ENCODE assay signal across 16 mouse cellular contexts in the genomic region with DNA sequence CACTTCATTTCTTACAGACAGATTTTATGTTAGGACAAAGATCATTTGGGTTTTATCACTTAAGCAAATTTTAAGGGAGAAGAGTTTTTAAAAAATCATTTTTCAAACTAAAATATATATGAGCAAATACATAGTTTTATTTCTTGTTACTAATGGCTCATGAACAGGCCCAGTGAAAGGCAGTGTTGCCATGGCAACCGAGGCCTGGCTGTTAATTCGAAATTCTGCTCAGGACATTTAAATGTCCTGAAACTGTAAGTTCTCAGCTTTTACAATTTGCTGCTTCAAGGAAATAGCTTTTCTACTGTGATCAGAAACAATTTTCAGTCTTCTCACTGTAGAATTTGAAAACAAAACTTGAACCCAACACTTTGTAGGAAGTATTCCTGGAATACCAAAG. TPM values are rescaled to one million over a fixed set of nuclear protein-coding genes. Genes with fewer than 3 reads are reported as not detected.
A peak's percentile ranks its signal among the peaks of the same experiment; 100 is the strongest.
DNase-seq lines count a peak whose midpoint lies in the region; ATAC-seq and TF ChIP-seq lines count a peak whose summit lies in the region.
"Had no signal": no experiment of that assay in that cellular context is flagged by ENCODE, and none has a peak within 500 bp of the region (broad histone marks: within the 10 kb centered on the region; RNA-seq: fewer than 3 reads in every experiment).

No protein-coding gene starts in this region.

- H3K4me1 ChIP-seq in embryonic facial prominence, embryonic 11.5 days (ENCODE audit: control insufficient read depth, insufficient read depth, low read length) = no peaks in the 10 kb centered on the region
- no peaks in the 10 kb centered on the region for H3K4me1 ChIP-seq in embryonic facial prominence, embryonic 10.5 days
- no peaks in the 10 kb centered on the region for H3K4me1 ChIP-seq in limb, embryonic 14.5 days (ENCODE audit: control insufficient read depth, insufficient read depth, low read length)
- H3K4me1 ChIP-seq in limb, embryonic 10.5 days = no peaks in the 10 kb centered on the region
- no peaks in the 10 kb centered on the region for H3K4me1 ChIP-seq in embryonic facial prominence, embryonic 14.5 days (ENCODE audit: control insufficient read depth, insufficient read depth, low read length)
- H3K4me1 ChIP-seq: embryonic facial prominence, embryonic 15.5 days had no signal

- whole genome bisulfite sequencing in embryonic facial prominence, embryonic 11.5 days = 80% methylated on average over 2 of the region's 2 CpGs
- 84% methylated on average over 2 of the region's 2 CpGs for WGBS in embryonic facial prominence, embryonic 10.5 days
- WGBS in limb, embryonic 14.5 days = 53% methylated on average over 2 of the region's 2 CpGs
- WGBS in limb, embryonic 10.5 days = 88% methylated on average over 2 of the region's 2 CpGs
- WGBS in embryonic facial prominence, embryonic 14.5 days = 69% methylated on average over 2 of the region's 2 CpGs

- no peaks in the 10 kb centered on the region; the same call in 1 of the 2 replicates for H3K36me3 ChIP-seq in embryonic facial prominence, embryonic 11.5 days (replicated peaks; ENCODE audit: control insufficient read depth, insufficient read depth, low read depth, low read length)
- H3K36me3 ChIP-seq in embryonic facial prominence, embryonic 10.5 days (replicated peaks) = peaks cover 56% of the 10 kb centered on the region
- no peaks in the 10 kb centered on the region; the same call in 1 of the 2 replicates for H3K36me3 ChIP-seq in limb, embryonic 14.5 days (ENCODE audit: control insufficient read depth, insufficient read depth, low read length)
- H3K36me3 ChIP-seq in limb, embryonic 10.5 days = peaks cover 53% of the 10 kb centered on the region
- H3K36me3 ChIP-seq in embryonic facial prominence, embryonic 14.5 days (ENCODE audit: control insufficient read depth, insufficient read depth, low read length) = peaks cover 18% of the 10 kb centered on the region; the same call in 1 of the 2 replicates

- no peak overlapping the region for H3K4me3 ChIP-seq in embryonic facial prominence, embryonic 11.5 days (ENCODE audit: low read depth, low read length)
- H3K4me3 ChIP-seq in embryonic facial prominence, embryonic 10.5 days = no peak overlapping the region
- no peak overlapping the region for H3K4me3 ChIP-seq in limb, embryonic 14.5 days (replicated peaks; ENCODE audit: low read length)
- no peak overlapping the region for H3K4me3 ChIP-seq in limb, embryonic 10.5 days
- H3K4me3 ChIP-seq in embryonic facial prominence, embryonic 14.5 days (ENCODE audit: low read depth, low read length) = no peak overlapping the region
- H3K4me3 ChIP-seq: embryonic facial prominence, embryonic 15.5 days; heart, adult 2 months; liver, embryonic 13.5 days; myocyte had no signal

- no peaks in the 10 kb centered on the region for H3K9me3 ChIP-seq in embryonic facial prominence, embryonic 11.5 days (replicated peaks; ENCODE audit: control insufficient read depth, low read length)
- no peaks in the 10 kb centered on the region for H3K9me3 ChIP-seq in embryonic facial prominence, embryonic 10.5 days
- no peaks in the 10 kb centered on the region; the same call in 1 of the 2 replicates for H3K9me3 ChIP-seq in limb, embryonic 14.5 days (ENCODE audit: control insufficient read depth, low read length)
- H3K9me3 ChIP-seq in limb, embryonic 10.5 days (replicated peaks) = no peaks in the 10 kb centered on the region
- H3K9me3 ChIP-seq in embryonic facial prominence, embryonic 14.5 days (ENCODE audit: control insufficient read depth, low read length) = 0 out of 2 replicates have a peak, but pooled peaks cover 4% of the 10 kb centered on the region
- H3K9me3 ChIP-seq: embryonic facial prominence, embryonic 15.5 days; liver, embryonic 13.5 days had no signal

- no peak overlapping the region for H3K4me2 ChIP-seq in embryonic facial prominence, embryonic 11.5 days (ENCODE audit: low read depth, low read length)
- no peak overlapping the region for H3K4me2 ChIP-seq in limb, embryonic 14.5 days (replicated peaks; ENCODE audit: low read depth, low read length, severe bottlenecking)
- H3K4me2 ChIP-seq in embryonic facial prominence, embryonic 14.5 days (ENCODE audit: low read depth, low read length) = no peak overlapping the region
- H3K4me2 ChIP-seq: embryonic facial prominence, embryonic 15.5 days; liver, embryonic 13.5 days had no signal

- ATAC-seq in embryonic facial prominence, embryonic 11.5 days (replicated peaks; ENCODE audit: insufficient number of reproducible peaks, low FRiP score, low TSS enrichment, low read depth) = no peak
- no peak for ATAC-seq in limb, embryonic 14.5 days (ENCODE audit: low FRiP score, low read depth)
- ATAC-seq in embryonic facial prominence, embryonic 14.5 days (ENCODE audit: low read depth) = no peak
- ATAC-seq: Patski had no signal

- H3K27ac ChIP-seq in embryonic facial prominence, embryonic 11.5 days (replicated peaks; ENCODE audit: low read depth, low read length) = no peak overlapping the region
- H3K27ac ChIP-seq in embryonic facial prominence, embryonic 10.5 days (replicated peaks) = no peak overlapping the region
- no peak overlapping the region for H3K27ac ChIP-seq in limb, embryonic 14.5 days (replicated peaks; ENCODE audit: low read depth, low read length)
- H3K27ac ChIP-seq in limb, embryonic 10.5 days = no peak overlapping the region
- no peak overlapping the region for H3K27ac ChIP-seq in embryonic facial prominence, embryonic 14.5 days (replicated peaks; ENCODE audit: low read depth, low read length)
- H3K27ac ChIP-seq: embryonic facial prominence, embryonic 15.5 days; heart, adult 2 months; liver, embryonic 13.5 days; macrophage had no signal

- peak; percentile 19 for DNase-seq in embryonic facial prominence, embryonic 11.5 days (ENCODE audit: low spot score)
- DNase-seq in embryonic facial prominence, embryonic 10.5 days (ENCODE audit: low spot score) = no peak
- DNase-seq in limb, embryonic 14.5 days (ENCODE audit: low spot score) = peak; percentile 34
- no peak for DNase-seq in limb, embryonic 10.5 days (ENCODE audit: low spot score)
- DNase-seq in embryonic facial prominence, embryonic 14.5 days (ENCODE audit: low spot score) = peak; percentile 17
- peak; percentile 26 for DNase-seq in right cerebral cortex, postnatal 14 days
- no peak for DNase-seq in thymus, postnatal 36 days
- DNase-seq: adrenal gland, postnatal 10 days; cerebellum, adult 18-20 months; heart, adult 2 months; kidney, adult 8-10 months; liver, embryonic 13.5 days had no signal

- no peaks in the 10 kb centered on the region for H3K27me3 ChIP-seq in embryonic facial prominence, embryonic 11.5 days (ENCODE audit: control insufficient read depth, insufficient read depth, low read length)
- H3K27me3 ChIP-seq in embryonic facial prominence, embryonic 10.5 days (replicated peaks; ENCODE audit: low read depth, poor library complexity, severe bottlenecking) = no peaks in the 10 kb centered on the region
- no peaks in the 10 kb centered on the region for H3K27me3 ChIP-seq in limb, embryonic 14.5 days (ENCODE audit: control insufficient read depth, insufficient read depth, low read length)
- no peaks in the 10 kb centered on the region for H3K27me3 ChIP-seq in limb, embryonic 10.5 days (ENCODE audit: low read depth, poor library complexity, severe bottlenecking)
- no peaks in the 10 kb centered on the region for H3K27me3 ChIP-seq in embryonic facial prominence, embryonic 14.5 days (replicated peaks; ENCODE audit: control insufficient read depth, insufficient read depth, low read length)
- H3K27me3 ChIP-seq: embryonic facial prominence, embryonic 15.5 days; liver, embryonic 13.5 days; Patski had no signal

- no peak overlapping the region for H3K9ac ChIP-seq in embryonic facial prominence, embryonic 11.5 days (replicated peaks; ENCODE audit: low read length)
- H3K9ac ChIP-seq in limb, embryonic 14.5 days (ENCODE audit: low read depth, low read length, severe bottlenecking) = no peak overlapping the region
- no peak overlapping the region for H3K9ac ChIP-seq in embryonic facial prominence, embryonic 14.5 days (ENCODE audit: low read depth, low read length)
- H3K9ac ChIP-seq: embryonic facial prominence, embryonic 15.5 days; liver, embryonic 13.5 days had no signal

- TF ChIP-seq POLR2A in limb, embryonic 14.5 days (IDR thresholded peaks at IDR 0.05; ENCODE audit: borderline replicate concordance, extremely low read depth, insufficient read depth, insufficient read length) = no peak

RNA-seq across cellular contexts. Expression of gene Foxn2, which starts 33.3 kb away (rescaled TPM):
- 8.0 and 9.3 TPM in 2 replicates for polyA plus RNA-seq in embryonic facial prominence, embryonic 11.5 days (2014; fragmentation: Nextera tagmentation; extraction: Ambion mirVana)
- 16.6 and 17.3 TPM in 2 replicates for polyA plus RNA-seq in embryonic facial prominence, embryonic 10.5 days (2016; fragmentation: Nextera tagmentation; extraction: Ambion mirVana)
- 7.6 and 8.6 TPM in 2 replicates for polyA plus RNA-seq in limb, embryonic 14.5 days (2012; rRNA removed)
- 11.6 and 12.6 TPM in 2 replicates for polyA plus RNA-seq in limb, embryonic 14.5 days (2014; fragmentation: Nextera tagmentation; extraction: Ambion mirVana)
- 14.3 and 16.2 TPM in 2 replicates for polyA plus RNA-seq in limb, embryonic 10.5 days (2016; fragmentation: Nextera tagmentation; extraction: Ambion mirVana)
- polyA plus RNA-seq in embryonic facial prominence, embryonic 14.5 days (2014; fragmentation: Nextera tagmentation; extraction: Ambion mirVana) = 12.9 and 13.9 TPM in 2 replicates

RNA-seq across cellular contexts. Expression of gene Ppp1r21, which starts 56.2 kb away (rescaled TPM):
- polyA plus RNA-seq in embryonic facial prominence, embryonic 11.5 days (2014; fragmentation: Nextera tagmentation; extraction: Ambion mirVana) = 25.1 and 25.4 TPM in 2 replicates
- polyA plus RNA-seq in embryonic facial prominence, embryonic 10.5 days (2016; fragmentation: Nextera tagmentation; extraction: Ambion mirVana) = 17.9 and 19.7 TPM in 2 replicates
- 35.7 and 36.3 TPM in 2 replicates for polyA plus RNA-seq in limb, embryonic 14.5 days (2012; rRNA removed)
- polyA plus RNA-seq in limb, embryonic 14.5 days (2014; fragmentation: Nextera tagmentation; extraction: Ambion mirVana) = 25.1 and 26.6 TPM in 2 replicates
- 14.2 and 15.9 TPM in 2 replicates for polyA plus RNA-seq in limb, embryonic 10.5 days (2016; fragmentation: Nextera tagmentation; extraction: Ambion mirVana)
- polyA plus RNA-seq in embryonic facial prominence, embryonic 14.5 days (2014; fragmentation: Nextera tagmentation; extraction: Ambion mirVana) = 23.5 and 24.1 TPM in 2 replicates

Comparison
In these comparisons a context has a peak if more than half of its experiments do, and no peak if none do; other contexts are left out.
1. DNase-seq: peak in embryonic facial prominence, embryonic 11.5 days (single experiment), limb, embryonic 14.5 days (single experiment), embryonic facial prominence, embryonic 14.5 days (single experiment) and right cerebral cortex, postnatal 14 days (single experiment); none in embryonic facial prominence, embryonic 10.5 days (single experiment), limb, embryonic 10.5 days (single experiment) and thymus, postnatal 36 days (0 of 2).